10 mouse cellular contexts compared by ENCODE assay signal in genomic region chr1:133265114-133265766, GRCm38 (mm10). TPM values are rescaled to one million over a fixed set of nuclear protein-coding genes. Genes with fewer than 3 reads are reported as not detected.
DNase-seq lines count a peak whose midpoint lies in the region; ATAC-seq and TF ChIP-seq lines count a peak whose summit lies in the region.
"Had no signal": no experiment of that assay in that cellular context is flagged by ENCODE, and none has a peak within 500 bp of the region (broad histone marks: within the 10 kb centered on the region; RNA-seq: fewer than 3 reads in every experiment).

No protein-coding gene starts in this region.

- H3K9me3 ChIP-seq in kidney, embryonic 14.5 days (ENCODE audit: control insufficient read depth, low read length) = no peaks in the 10 kb centered on the region
- no peaks in the 10 kb centered on the region for H3K9me3 ChIP-seq in forebrain, embryonic 14.5 days (replicated peaks; ENCODE audit: control insufficient read depth, low read length)

- no peak for TF ChIP-seq POLR2A in lung, adult 2 months (IDR thresholded peaks at IDR 0.05; ENCODE audit: borderline replicate concordance, extremely low read depth, low read depth, low read length)

- 38% methylated on average over 11 of the region's 11 CpGs for WGBS in lung, adult 2 months
- 45% methylated on average over 11 of the region's 11 CpGs for WGBS in kidney, embryonic 14.5 days
- 76% methylated on average over 11 of the region's 11 CpGs for WGBS in forebrain, embryonic 14.5 days

- no peak for DNase-seq in lung, adult 2 months
- DNase-seq in lung, postnatal 14 days = no peak
- peak; percentile 51 for DNase-seq in R1 (ENCODE audit: low read depth, low spot score)
- peak; percentile 47 for DNase-seq in lung, postnatal 36 days
- no peak for DNase-seq in cerebellum, postnatal 36 days
- DNase-seq in forebrain, embryonic 14.5 days (ENCODE audit: low spot score) = no peak
- no peak for DNase-seq in spleen, adult 18-20 months

- H3K9ac ChIP-seq in kidney, embryonic 14.5 days (ENCODE audit: low read depth, low read length) = no peak overlapping the region
- no peak overlapping the region for H3K9ac ChIP-seq in forebrain, embryonic 14.5 days (ENCODE audit: low read length)

- no peak overlapping the region for H3K4me2 ChIP-seq in kidney, embryonic 14.5 days (replicated peaks; ENCODE audit: low read depth, low read length)
- no peak overlapping the region for H3K4me2 ChIP-seq in forebrain, embryonic 14.5 days (ENCODE audit: low read length)
- H3K4me2 ChIP-seq: heart, embryonic 11.5 days had no signal

- no peaks in the 10 kb centered on the region for H3K4me1 ChIP-seq in lung, adult 2 months (ENCODE audit: control insufficient read depth, insufficient read depth, low read length)
- H3K4me1 ChIP-seq in kidney, embryonic 14.5 days (ENCODE audit: control insufficient read depth, insufficient read depth, low read length) = peaks cover 8% of the 10 kb centered on the region; the same call in 1 of the 2 replicates
- peaks cover 13% of the 10 kb centered on the region for H3K4me1 ChIP-seq in forebrain, embryonic 14.5 days (ENCODE audit: control insufficient read depth, insufficient read depth, low read length)

- no peak overlapping the region for H3K27ac ChIP-seq in kidney, embryonic 14.5 days (ENCODE audit: low read depth, low read length)
- no peak overlapping the region for H3K27ac ChIP-seq in forebrain, embryonic 14.5 days (ENCODE audit: low read depth, low read length)

- 0 out of 2 replicates have a peak, but pooled peaks cover 6% of the 10 kb centered on the region for H3K36me3 ChIP-seq in kidney, embryonic 14.5 days (ENCODE audit: control insufficient read depth, insufficient read depth, low read length)
- peaks cover 46% of the 10 kb centered on the region for H3K36me3 ChIP-seq in forebrain, embryonic 14.5 days (ENCODE audit: control insufficient read depth, insufficient read depth, low read length)

- TF ChIP-seq CTCF in lung, adult 2 months (IDR thresholded peaks at IDR 0.05; ENCODE audit: insufficient read depth, low read length) = 0 out of 2 replicates have a peak, but pooled peaks have one; percentile 9

- H3K27me3 ChIP-seq in kidney, embryonic 14.5 days (ENCODE audit: control insufficient read depth, insufficient read depth, low read length) = no peaks in the 10 kb centered on the region
- no peaks in the 10 kb centered on the region for H3K27me3 ChIP-seq in forebrain, embryonic 14.5 days (replicated peaks; ENCODE audit: control insufficient read depth, insufficient read depth, low read length)

- ATAC-seq in kidney, embryonic 14.5 days (ENCODE audit: low FRiP score, low TSS enrichment) = peak; percentile 32
- ATAC-seq in forebrain, embryonic 14.5 days = no peak

- no peak overlapping the region for H3K4me3 ChIP-seq in lung, adult 2 months (replicated peaks; ENCODE audit: extremely low read depth, low read depth, low read length)
- H3K4me3 ChIP-seq in kidney, embryonic 14.5 days (ENCODE audit: low read length) = no peak overlapping the region
- no peak overlapping the region for H3K4me3 ChIP-seq in forebrain, embryonic 14.5 days (ENCODE audit: low read depth, low read length)

RNA-seq across cellular contexts. Expression of gene Golt1a, which starts 44.4 kb away (rescaled TPM):
- polyA plus RNA-seq in lung, adult 2 months (2012; rRNA removed) = 1.1 and 1.3 TPM in 2 replicates
- polyA plus RNA-seq in kidney, embryonic 14.5 days (2014; fragmentation: Nextera tagmentation; extraction: Ambion mirVana) = 2.6 and 6.1 TPM in 2 replicates
- not detected in 2 replicates for polyA plus RNA-seq in forebrain, embryonic 14.5 days (2014; fragmentation: Nextera tagmentation; extraction: Ambion mirVana)
- polyA plus RNA-seq: heart, embryonic 11.5 days; spleen, adult 2 months had no signal

RNA-seq across cellular contexts. Expression of gene Kiss1, which starts 56.4 kb away (rescaled TPM):
- polyA plus RNA-seq in lung, adult 2 months (2012; rRNA removed) = 0.56 and 0.81 TPM in 2 replicates
- not detected in 2 replicates for polyA plus RNA-seq in kidney, embryonic 14.5 days (2014; fragmentation: Nextera tagmentation; extraction: Ambion mirVana)
- polyA plus RNA-seq in forebrain, embryonic 14.5 days (2014; fragmentation: Nextera tagmentation; extraction: Ambion mirVana) = not detected in 2 replicates
- polyA plus RNA-seq: heart, embryonic 11.5 days; spleen, adult 2 months had no signal

Comparison
In these comparisons a context has a peak if more than half of its experiments do, and no peak if none do; other contexts are left out.
1. DNase-seq: peak in R1 (single experiment) and lung, postnatal 36 days (single experiment); none in lung, adult 2 months (single experiment), lung, postnatal 14 days (single experiment), cerebellum, postnatal 36 days (0 of 2), forebrain, embryonic 14.5 days (single experiment) and spleen, adult 18-20 months (0 of 2).